Mouse (Mus musculus) testis, adult 2 months (tissue): Measurements from ENCODE around the gene Tex50.

Experiments
- CTCF ChIP-seq: fragments of 200-500 bp; IDR thresholded peaks from 2 replicates; pipeline ENCODE4 v1.5.1; 2012; ENCODE audit warnings: low read depth, mild to moderate bottlenecking, inconsistent platforms, low read length, moderate library complexity; ENCODE audit not compliant: control insufficient read depth, insufficient read depth, insufficient replicate concordance
- POLR2A ChIP-seq: fragments of 200-500 bp; IDR thresholded peaks from 2 replicates; pipeline ENCODE4 v1.6.1; 2012; ENCODE audit warnings: low read depth, mild to moderate bottlenecking, inconsistent platforms, low read length, moderate library complexity; ENCODE audit not compliant: control insufficient read depth

DNA sequence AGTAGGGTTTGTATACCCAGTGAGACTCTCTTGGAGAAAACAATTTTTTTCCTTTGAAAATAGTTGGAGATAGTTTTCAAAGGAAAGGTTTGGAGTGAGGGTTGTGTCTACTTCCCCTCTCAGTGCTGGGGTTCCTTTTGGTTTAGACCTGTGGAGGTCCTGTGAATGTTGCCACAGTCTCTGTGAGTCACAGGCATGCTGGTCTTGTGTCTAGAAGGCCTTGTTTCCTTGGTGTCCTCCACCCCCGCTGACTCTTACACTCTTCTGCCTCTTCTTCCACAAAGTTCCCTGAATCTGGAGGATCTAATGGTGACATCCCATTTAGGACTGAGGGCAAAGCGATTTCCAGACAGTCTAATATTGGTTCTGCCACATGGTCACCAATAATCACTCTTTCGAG, 26.3 kb upstream of the Tex50 start:
- TF ChIP-seq CTCF (no peak), POLR2A (no peak)
